Mouse (Mus musculus) intestine, embryonic 15.5 days (tissue): ENCODE data around the gene Hormad1. TPM values are rescaled to one million over a fixed set of nuclear protein-coding genes. Genes with fewer than 3 reads are reported as not detected.
A peak's percentile ranks its signal among the peaks of the same experiment; 100 is the strongest.
"Not testable (repeated sequence)": the region's sequence is repeated elsewhere in the genome, so short reads cannot be mapped to it uniquely, and the experiment has no call there.

Experiments
- ATAC-seq: fragments of 200-750 bp; cut with Nextera tagmentation; 2 replicates; pipeline ENCODE4 v1.8.0; 2017; ENCODE audit warnings: moderate TSS enrichment, moderate library complexity
- H3K27ac ChIP-seq: fragments of 300-500 bp; sonication (generic); 2 replicates; pipeline ENCODE4 v1.5.1; 2015; ENCODE audit warnings: mild to moderate bottlenecking, inconsistent platforms
- H3K27me3 ChIP-seq: fragments of 300-500 bp; sonication (generic); replicated peaks from 2 replicates; pipeline ENCODE4 v1.6.1; 2015; ENCODE audit warnings: inconsistent platforms
- H3K36me3 ChIP-seq: fragments of 300-500 bp; sonication (generic); 2 replicates; pipeline ENCODE4 v1.6.1; 2015; ENCODE audit warnings: inconsistent platforms
- H3K4me1 ChIP-seq: fragments of 300-500 bp; sonication (generic); replicated peaks from 2 replicates; pipeline ENCODE4 v1.6.1; 2015; ENCODE audit warnings: inconsistent platforms
- H3K4me2 ChIP-seq: fragments of 300-500 bp; sonication (generic); replicated peaks from 2 replicates; pipeline ENCODE4 v1.6.1; 2015; ENCODE audit warnings: mild to moderate bottlenecking, inconsistent platforms
- H3K4me3 ChIP-seq: fragments of 300-500 bp; sonication (generic); replicated peaks from 2 replicates; pipeline ENCODE4 v1.5.1; 2015; ENCODE audit warnings: inconsistent platforms
- H3K9ac ChIP-seq: fragments of 300-500 bp; sonication (generic); 2 replicates; pipeline ENCODE4 v1.6.1; 2015; ENCODE audit warnings: inconsistent platforms
- H3K9me3 ChIP-seq: fragments of 300-500 bp; sonication (generic); 2 replicates; pipeline ENCODE4 v1.6.1; 2016; ENCODE audit warnings: inconsistent platforms
- WGBS: fragments of 180-500 bp; shearing (Covaris S2); methylation state at CpG from one replicate; pipeline ENCODE4 v1.1.7; 2015; 5-methylcytosine and 5-hydroxymethylcytosine counted together
- polyA plus RNA-seq: library from polyadenylated mRNA; unstranded; fragments of >200 nt; fragmentation: Nextera tagmentation; extraction: Ambion mirVana; gene quantifications from 2 replicates; pipeline ENCODE4 v1.2.1, GENCODE M21; 2015

Hormad1 gene
- polyA plus RNA-seq, 1 experiment from 2014 or later: not detected

GRCm38 (mm10) chr3:95587754-95588603 is 28.5 kb downstream of the Hormad1 start:
- Histone ChIP-seq H3K36me3 (0 out of 2 replicates have a peak, but pooled peaks cover 4% of the 10 kb centered on the region), H3K27ac (peak overlapping the region; percentile 39; the same call in 1 of the 2 replicates), H3K4me1 (no peaks in the 10 kb centered on the region), H3K9me3 (no peaks in the 10 kb centered on the region), H3K27me3 (no peaks in the 10 kb centered on the region), H3K4me3 (peak overlapping the region; percentile 64), H3K9ac (no peak overlapping the region), H3K4me2 (peak overlapping the region; percentile 59)
- WGBS: 48% methylated on average over 8 of the region's 8 CpGs
- no peak for ATAC-seq

GRCm38 (mm10) chr3:95588604-95589086 is 29.2 kb downstream of the Hormad1 start, which contains the start of gene Golph3l:
Gene Golph3l (plus strand): TSS chr3:95588934.
- peak within 1 kb of the TSS; percentile 64 for H3K4me3 ChIP-seq
- peak within 1 kb of the TSS; percentile 59 for H3K4me2 ChIP-seq
- peak within 1 kb of the TSS; percentile 83 for H3K27ac ChIP-seq
- under 1% methylated on average over 12 of the region's 12 CpGs for WGBS
- 0 out of 2 replicates have a peak, but pooled peaks cover 4% of the 10 kb centered on the region for H3K36me3 ChIP-seq
- H3K9ac ChIP-seq: peak within 1 kb of the TSS; percentile 56
- H3K27me3 ChIP-seq: no peaks in the 10 kb centered on the region
- no peaks in the 10 kb centered on the region for H3K4me1 ChIP-seq
- ATAC-seq: peak; percentile 100
- H3K9me3 ChIP-seq: no peaks in the 10 kb centered on the region

GRCm38 (mm10) chr3:95598734-95599133 is 39.3 kb downstream of the Hormad1 start:
- Histone ChIP-seq H3K36me3 (no peaks in the 10 kb centered on the region), H3K4me3 (no peak overlapping the region), H3K4me1 (no peaks in the 10 kb centered on the region), H3K27ac (0 out of 2 replicates have a peak overlapping the region, but pooled peaks have one; percentile 76), H3K27me3 (no peaks in the 10 kb centered on the region), H3K9me3 (no peaks in the 10 kb centered on the region), H3K4me2 (no peak overlapping the region), H3K9ac (no peak overlapping the region)
- peak; percentile 73 for ATAC-seq

- Histone ChIP-seq H3K27ac (peak overlapping the region; percentile 44; the same call in 1 of the 2 replicates), H3K9ac (no peak overlapping the region), H3K4me3 (no peak overlapping the region), H3K27me3 (no peaks in the 10 kb centered on the region), H3K4me2 (0 out of 2 replicates have a peak overlapping the region, but pooled peaks have one; percentile 9), H3K36me3 (no peaks in the 10 kb centered on the region), H3K4me1 (no peaks in the 10 kb centered on the region), H3K9me3 (no peaks in the 10 kb centered on the region)
- 61% methylated on average over 3 of the region's 3 CpGs for WGBS
- ATAC-seq: peak; percentile 44
These were observed 41.8 kb downstream of the Hormad1 start for GRCm38 (mm10) chr3:95601287-95601686.

GRCm38 (mm10) chr3:95606096-95606495 is 46.6 kb downstream of the Hormad1 start:
- no peak overlapping the region for H3K9ac ChIP-seq
- no peak overlapping the region for H3K4me3 ChIP-seq
- no peaks in the 10 kb centered on the region for H3K4me1 ChIP-seq
- ATAC-seq: no peak
- H3K27me3 ChIP-seq: no peaks in the 10 kb centered on the region
- H3K9me3 ChIP-seq: no peaks in the 10 kb centered on the region
- no peak overlapping the region for H3K4me2 ChIP-seq
- peaks cover 17% of the 10 kb centered on the region for H3K36me3 ChIP-seq
- 78% methylated on average over 3 of the region's 3 CpGs for WGBS
- no peak overlapping the region for H3K27ac ChIP-seq

GRCm38 (mm10) chr3:95609195-95609594 is 49.7 kb downstream of the Hormad1 start:
- Histone ChIP-seq H3K4me2 (no peak overlapping the region), H3K36me3 (peaks cover 17% of the 10 kb centered on the region), H3K9ac (no peak overlapping the region), H3K27me3 (no peaks in the 10 kb centered on the region), H3K9me3 (no peaks in the 10 kb centered on the region), H3K27ac (no peak overlapping the region), H3K4me1 (no peaks in the 10 kb centered on the region), H3K4me3 (no peak overlapping the region)
- 76% methylated on average over 3 of the region's 3 CpGs for WGBS
- ATAC-seq: no peak

- Histone ChIP-seq H3K4me2 (no peak overlapping the region), H3K27ac (0 out of 2 replicates have a peak overlapping the region, but pooled peaks have one; percentile 40), H3K27me3 (no peaks in the 10 kb centered on the region), H3K4me1 (no peaks in the 10 kb centered on the region), H3K4me3 (no peak overlapping the region), H3K9me3 (no peaks in the 10 kb centered on the region), H3K36me3 (peaks cover 29% of the 10 kb centered on the region), H3K9ac (no peak overlapping the region)
- peak; percentile 91 for ATAC-seq
- 77% methylated on average over 1 of the region's 1 CpGs for WGBS
These were observed 54.5 kb downstream of the Hormad1 start for GRCm38 (mm10) chr3:95613996-95614395.

- WGBS: 61% methylated on average over 1 of the region's 1 CpGs
- no peak for ATAC-seq
- no peak overlapping the region for H3K4me3 ChIP-seq
- peaks cover 18% of the 10 kb centered on the region for H3K36me3 ChIP-seq
- H3K4me1 ChIP-seq: no peaks in the 10 kb centered on the region
- H3K27me3 ChIP-seq: no peaks in the 10 kb centered on the region
- H3K4me2 ChIP-seq: no peak overlapping the region
- no peak overlapping the region for H3K27ac ChIP-seq
- no peak overlapping the region for H3K9ac ChIP-seq
- H3K9me3 ChIP-seq: no peaks in the 10 kb centered on the region
These were observed 59.0 kb downstream of the Hormad1 start for GRCm38 (mm10) chr3:95618511-95618910.

GRCm38 (mm10) chr3:95621241-95621640 is 61.8 kb downstream of the Hormad1 start:
- Histone ChIP-seq H3K27me3 (no peaks in the 10 kb centered on the region), H3K27ac (no peak overlapping the region), H3K4me3 (no peak overlapping the region), H3K36me3 (peaks cover 17% of the 10 kb centered on the region), H3K4me1 (0 out of 2 replicates have a peak, but pooled peaks cover 6% of the 10 kb centered on the region), H3K9me3 (no peaks in the 10 kb centered on the region), H3K4me2 (no peak overlapping the region), H3K9ac (no peak overlapping the region)
- WGBS: 87% methylated on average over 1 of the region's 1 CpGs
- no peak for ATAC-seq

GRCm38 (mm10) chr3:95622421-95622820 is 62.9 kb downstream of the Hormad1 start:
- WGBS: 95% methylated on average over 20 of the region's 20 CpGs
- H3K9ac ChIP-seq, H3K4me3 ChIP-seq, H3K4me2 ChIP-seq, H3K4me1 ChIP-seq, H3K27ac ChIP-seq, H3K27me3 ChIP-seq, ATAC-seq, H3K9me3 ChIP-seq: not testable (repeated sequence)
- peaks cover 13% of the 10 kb centered on the region; the same call in 1 of the 2 replicates for H3K36me3 ChIP-seq

GRCm38 (mm10) chr3:95623551-95623950 is 64.1 kb downstream of the Hormad1 start:
- Histone ChIP-seq H3K27me3 (no peaks in the 10 kb centered on the region), H3K4me3 (no peak overlapping the region), H3K9me3 (no peaks in the 10 kb centered on the region), H3K4me2 (no peak overlapping the region), H3K36me3 (peaks cover 14% of the 10 kb centered on the region), H3K4me1 (0 out of 2 replicates have a peak, but pooled peaks cover 7% of the 10 kb centered on the region), H3K9ac (no peak overlapping the region), H3K27ac (no peak overlapping the region)
- 75% methylated on average over 2 of the region's 2 CpGs for WGBS
- ATAC-seq: no peak

GRCm38 (mm10) chr3:95623991-95624515 is 64.6 kb downstream of the Hormad1 start:
- H3K9me3 ChIP-seq, ATAC-seq, H3K4me1 ChIP-seq, H3K27me3 ChIP-seq: not testable (repeated sequence)
- peak overlapping the region; percentile 58 for H3K4me2 ChIP-seq
- H3K36me3 ChIP-seq: peaks cover 19% of the 10 kb centered on the region
- 70% methylated on average over 5 of the region's 5 CpGs for WGBS
- peak overlapping the region; percentile 75 for H3K27ac ChIP-seq
- peak overlapping the region; percentile 23; the same call in 1 of the 2 replicates for H3K4me3 ChIP-seq
- peak overlapping the region; percentile 49; the same call in 1 of the 2 replicates for H3K9ac ChIP-seq
